Mouse (Mus musculus): ENCODE measurements at regions not wholly inside any gene's neighbourhood (a gene's known extent, or its start where the extent isn't known, plus 50 kb on each side); places are given as distances from the start of the nearest gene placed in this dataset.

DNA sequence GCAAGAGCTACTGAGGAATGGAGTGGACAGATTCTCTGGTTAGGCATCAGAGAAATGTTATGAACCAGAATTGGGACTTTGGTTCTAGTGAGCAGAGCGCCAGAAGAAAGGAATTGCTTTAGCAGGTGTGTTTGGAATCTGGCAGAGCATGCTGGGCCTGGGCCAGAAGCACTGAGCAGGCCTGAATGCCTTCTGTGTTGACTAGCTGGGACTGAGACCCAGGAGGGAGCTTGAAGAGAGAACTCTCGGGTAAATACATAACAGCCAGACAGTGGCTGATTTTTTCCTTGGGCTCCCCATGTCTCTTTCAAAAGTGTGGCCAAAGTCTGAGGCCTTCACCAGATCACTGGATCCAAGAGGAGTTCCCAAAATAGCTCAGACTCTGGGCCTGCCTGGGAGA lies 107.5 kb upstream of the Zfp462 start:
- peak; percentile 7 for DNase-seq

DNA sequence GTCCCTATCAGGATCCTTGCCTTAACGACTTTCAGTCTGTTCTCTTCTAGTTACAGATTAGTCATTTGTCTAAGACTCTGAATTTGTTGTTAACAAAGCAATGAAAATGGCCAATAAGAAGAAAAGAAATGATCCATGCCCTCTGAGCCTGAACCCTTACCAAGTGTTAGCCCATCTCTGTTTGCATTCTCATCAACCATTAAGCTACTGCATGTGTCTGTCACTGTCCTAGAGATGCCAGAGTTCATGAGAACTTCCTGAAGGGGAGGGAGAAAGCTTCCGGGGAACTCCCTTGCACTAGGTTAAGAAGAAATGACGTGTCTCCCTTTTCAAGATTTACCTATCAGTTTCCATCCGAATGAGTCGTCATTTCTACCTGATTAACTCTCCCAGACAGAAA lies 106.7 kb upstream of the Zfp462 start:
- no peak for DNase-seq

DNA sequence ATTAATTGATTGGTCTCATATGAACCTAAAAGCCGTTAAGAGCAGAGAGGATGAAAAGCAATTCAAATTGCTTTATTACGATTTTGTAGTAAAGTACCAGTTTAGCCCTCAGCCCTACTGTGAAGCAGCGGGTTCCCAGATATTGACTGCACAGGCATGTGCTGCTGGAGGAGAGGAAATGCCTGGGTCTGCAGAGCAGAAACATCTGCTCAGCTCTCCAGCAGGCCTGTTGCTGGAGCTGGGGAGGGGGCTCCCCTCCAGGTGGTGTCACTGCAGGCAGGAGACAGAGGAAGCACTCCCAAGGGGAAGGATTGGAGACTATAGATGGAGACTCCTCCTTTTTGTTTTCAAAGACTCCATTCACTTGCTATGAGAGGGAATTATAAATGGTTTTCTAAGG lies 106.1 kb upstream of the Zfp462 start:
- DNase-seq, result no peak

DNA sequence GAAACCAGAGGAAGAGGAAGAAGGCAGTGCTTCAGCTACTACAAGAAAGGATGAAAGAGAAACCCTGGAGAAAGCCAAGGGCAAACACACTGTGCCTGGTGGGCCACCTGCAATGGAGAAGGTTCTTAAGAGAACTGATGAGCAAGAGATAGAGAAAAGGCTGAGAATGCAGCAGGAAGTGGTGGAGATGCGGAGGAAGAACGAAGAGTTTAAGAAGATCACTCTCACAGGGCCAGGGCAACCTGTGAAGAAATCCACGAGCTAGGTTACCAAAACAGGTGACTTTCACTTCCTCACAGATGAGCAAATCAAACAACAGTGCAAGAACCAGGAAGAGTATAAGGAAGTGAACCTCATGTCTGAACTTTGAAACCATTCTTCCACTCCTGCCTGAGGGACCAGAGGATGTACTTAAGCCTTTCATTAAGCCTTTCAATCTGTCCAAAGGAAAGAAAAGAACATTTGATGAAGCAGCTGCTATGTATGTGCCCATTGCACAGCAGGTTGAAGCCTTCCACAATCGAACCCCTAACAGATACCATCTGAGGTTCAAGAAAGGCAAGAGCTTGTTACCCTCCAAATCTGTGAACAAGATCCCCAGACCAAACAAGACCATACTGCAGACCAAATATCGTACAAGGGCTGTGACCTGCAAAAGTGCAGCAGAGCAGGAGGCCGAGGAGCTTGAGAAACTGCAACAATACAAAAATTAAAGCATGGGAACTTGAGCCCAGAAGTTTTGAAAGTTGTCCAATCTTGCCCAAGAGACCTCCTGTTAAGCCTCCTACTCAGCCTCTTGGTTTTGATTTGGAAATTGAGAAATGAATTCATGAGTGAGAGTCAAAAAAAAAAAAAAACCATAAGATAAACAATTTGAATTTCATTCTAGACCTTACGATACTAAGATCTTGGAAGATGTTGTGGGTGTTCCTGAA lies 91.6 kb upstream of the Zfp462 start:
- no peak for DNase-seq

DNA sequence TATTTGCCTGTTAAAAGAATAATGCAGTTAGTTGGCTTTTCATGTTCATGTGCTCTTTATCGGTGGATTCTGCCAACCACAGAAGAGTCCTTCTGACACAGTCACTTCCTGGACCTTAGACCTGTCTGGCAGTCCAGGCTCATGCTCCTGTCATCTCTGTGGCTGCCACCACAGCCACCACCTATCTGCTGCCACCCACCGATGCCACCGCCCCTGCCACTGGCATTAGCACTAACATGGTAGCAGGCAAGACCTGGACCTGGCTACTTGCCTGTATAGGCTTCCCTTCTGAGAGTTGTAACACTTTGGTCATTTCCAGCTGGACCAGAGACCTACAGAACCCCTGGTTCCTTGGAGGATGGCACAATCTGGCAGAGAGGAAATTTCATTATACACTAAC lies 86.2 kb upstream of the Zfp462 start:
- DNase-seq, result no peak

DNA sequence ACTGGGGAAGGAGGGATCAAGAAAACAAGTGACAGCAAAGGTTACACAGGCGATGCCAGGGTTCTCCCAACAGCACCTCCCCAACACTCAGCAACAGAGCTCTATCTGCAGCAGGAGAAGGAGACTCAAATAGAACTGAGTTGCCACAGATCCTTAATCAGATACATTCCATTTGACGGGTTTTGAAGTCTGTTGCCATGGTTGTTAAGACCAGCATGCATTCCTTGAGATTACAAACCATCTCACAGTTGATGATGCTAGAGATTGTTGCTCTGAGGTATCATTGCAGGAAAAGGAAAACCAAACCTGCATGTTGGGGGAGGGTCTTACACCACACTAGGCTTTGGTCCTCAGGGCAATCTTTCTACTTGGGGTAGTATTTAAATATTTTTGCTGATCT lies 78.8 kb upstream of the Zfp462 start:
- no peak for DNase-seq

DNA sequence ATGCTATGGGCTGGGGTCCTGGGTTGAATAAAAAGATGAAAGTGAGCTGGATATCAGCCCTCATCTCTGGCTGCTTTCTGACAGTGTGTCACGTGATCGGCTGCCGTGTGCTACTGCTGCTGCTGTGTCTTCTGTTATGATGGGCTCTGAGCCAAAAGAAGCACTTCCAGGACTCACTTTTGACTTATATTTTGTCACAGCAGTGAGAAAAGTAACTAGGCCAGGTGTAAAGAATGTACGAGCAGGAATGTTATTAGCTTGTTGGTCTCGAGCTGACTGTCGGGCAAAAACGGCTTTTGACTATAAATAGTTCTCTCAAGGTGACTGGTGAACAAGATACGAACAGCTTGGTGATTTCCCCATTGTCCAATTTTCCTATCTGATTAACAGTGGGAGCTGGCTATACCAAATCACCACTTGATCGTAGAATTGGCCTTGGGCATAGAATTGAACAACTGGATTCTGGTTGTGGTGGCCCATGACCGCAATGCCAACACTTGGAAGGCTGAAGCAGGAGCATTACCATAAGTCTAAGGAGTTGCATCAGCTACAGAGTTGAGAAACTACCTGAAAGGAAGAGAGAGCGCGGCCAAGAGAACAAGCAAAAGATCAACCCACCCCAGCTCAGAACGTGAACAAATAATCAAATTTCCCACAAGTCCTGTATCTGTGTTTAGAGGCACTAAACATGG lies 70.6 kb upstream of the Zfp462 start:
- DNase-seq, result no peak

DNA sequence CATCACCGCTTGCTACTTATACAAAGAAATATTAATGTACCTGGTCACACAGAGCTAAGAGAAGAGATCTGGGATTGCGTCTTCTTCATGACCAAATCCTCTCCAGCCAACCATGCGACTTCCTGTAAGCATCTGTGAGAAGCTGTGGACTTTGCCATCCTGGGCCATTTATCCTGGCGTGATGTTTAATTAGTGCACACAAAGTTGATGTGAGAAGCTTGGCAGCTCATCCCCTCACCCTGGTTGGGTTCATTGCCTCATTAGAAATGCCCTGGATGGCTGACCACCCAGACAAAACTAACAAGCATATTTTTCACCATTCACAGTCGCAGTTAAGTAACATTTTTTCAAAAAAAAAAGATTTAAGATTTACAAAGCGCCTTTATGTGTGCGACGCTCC lies 69.3 kb upstream of the Zfp462 start:
- no peak for DNase-seq

DNA sequence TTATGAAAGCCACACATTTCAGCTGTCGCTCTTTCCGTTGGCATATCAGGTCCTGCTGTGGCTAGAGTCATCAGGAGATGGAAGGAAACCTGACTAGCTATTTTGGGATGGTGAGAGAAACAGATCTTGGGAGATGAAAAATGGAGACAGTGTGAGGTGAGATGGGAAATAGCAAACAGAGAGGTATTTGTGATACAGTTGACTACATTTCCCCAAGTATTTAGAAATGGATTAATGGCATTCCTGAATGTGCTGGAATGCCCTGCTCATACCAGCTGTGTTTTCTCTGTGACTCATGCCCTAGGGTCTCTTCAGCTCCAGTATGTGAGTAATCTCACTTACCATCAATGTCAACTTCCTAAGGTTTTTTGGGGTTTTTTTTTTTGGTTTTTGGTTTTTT lies 67.5 kb upstream of the Zfp462 start:
- no peak for DNase-seq

DNA sequence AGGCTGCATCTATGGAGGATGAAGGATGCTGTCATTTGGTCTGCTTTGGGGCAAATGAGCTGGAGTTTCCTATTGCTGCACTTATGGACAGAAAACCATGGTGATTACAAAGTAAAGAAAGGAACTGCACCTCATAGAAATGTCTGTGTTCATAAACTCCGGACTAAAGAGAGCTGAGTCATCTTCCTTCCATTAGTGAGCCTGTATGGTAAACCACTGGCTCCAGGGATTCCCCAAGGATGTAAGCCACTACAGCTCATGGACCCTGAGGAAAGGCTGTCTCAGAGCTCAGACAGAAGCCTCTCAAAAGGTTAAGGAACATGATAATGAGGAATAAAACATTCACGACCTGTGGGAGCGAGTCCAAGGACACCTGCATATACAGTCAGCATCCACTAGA lies 66.3 kb upstream of the Zfp462 start:
- DNase-seq, result no peak

DNA sequence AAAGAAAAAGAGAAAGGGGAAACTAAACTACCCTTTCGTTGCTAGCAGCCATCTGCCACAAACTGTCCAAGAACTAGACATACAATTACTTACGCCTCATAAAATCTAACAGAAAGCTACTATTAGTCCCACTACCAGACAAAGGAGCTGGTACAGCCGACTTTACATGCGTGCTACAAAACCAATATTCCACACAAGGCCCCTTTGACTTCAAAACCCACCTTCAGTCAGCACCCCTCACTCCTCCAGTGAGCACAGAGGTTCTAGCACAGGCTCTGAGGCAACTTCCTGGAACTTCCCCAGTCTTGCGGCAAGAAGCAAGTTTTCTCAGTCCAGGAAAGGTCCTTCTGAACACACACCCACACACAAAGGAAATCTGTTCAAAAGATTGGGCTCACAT lies 51.6 kb upstream of the Zfp462 start:
- DNase-seq, result no peak

Measured in lung, postnatal 14 days (tissue).